Mouse (Mus musculus): ENCODE results near the gene Plppr3. TPM values are rescaled to one million over a fixed set of nuclear protein-coding genes. Genes with fewer than 3 reads are reported as not detected.

Plppr3 gene
- 2.6 TPM for polyA plus RNA-seq (2015; fragmentation: Illumina TruSeq; extraction: RNeasy Lipid Tissue Mini Kit (QIAGEN cat#74804); ENCODE audit: insufficient read depth, low read depth, low replicate concordance)

DNA sequence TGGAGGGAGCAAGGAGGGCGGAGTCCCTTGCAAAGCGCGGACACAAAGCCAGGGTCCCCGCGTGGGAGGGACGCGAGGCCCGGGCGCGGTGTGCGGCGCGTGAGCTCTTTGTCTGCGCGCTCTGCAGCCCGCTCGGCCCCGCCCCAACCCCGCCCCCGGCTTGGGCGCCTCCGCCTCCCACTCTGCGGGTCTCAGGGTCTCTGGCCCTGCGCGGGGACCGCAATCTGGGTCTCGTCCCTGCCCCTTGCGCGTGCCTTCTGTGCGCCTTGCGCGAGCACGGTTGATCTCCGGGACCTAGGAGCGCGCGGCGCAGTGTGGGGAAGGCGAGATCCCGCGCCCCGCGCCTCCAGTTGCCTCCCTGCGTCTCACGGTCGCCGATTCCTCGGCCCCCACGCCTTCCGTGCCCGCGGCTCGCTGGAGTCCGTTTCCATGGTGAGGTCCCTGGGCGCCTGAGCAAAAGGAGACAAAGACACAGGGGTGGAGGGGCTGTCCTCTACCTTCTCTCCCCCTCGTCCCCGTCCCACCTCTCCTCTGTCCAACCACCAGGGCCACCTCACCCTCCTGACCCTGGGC is at the start of gene Plppr3, which contains the start of gene Prtn3:
Gene Plppr3, minus strand, starts transcription at position 345 of the 573 bp plus-strand sequence.
Gene Prtn3, plus strand, starts transcription at position 187 of the 573 bp plus-strand sequence.

DNA sequence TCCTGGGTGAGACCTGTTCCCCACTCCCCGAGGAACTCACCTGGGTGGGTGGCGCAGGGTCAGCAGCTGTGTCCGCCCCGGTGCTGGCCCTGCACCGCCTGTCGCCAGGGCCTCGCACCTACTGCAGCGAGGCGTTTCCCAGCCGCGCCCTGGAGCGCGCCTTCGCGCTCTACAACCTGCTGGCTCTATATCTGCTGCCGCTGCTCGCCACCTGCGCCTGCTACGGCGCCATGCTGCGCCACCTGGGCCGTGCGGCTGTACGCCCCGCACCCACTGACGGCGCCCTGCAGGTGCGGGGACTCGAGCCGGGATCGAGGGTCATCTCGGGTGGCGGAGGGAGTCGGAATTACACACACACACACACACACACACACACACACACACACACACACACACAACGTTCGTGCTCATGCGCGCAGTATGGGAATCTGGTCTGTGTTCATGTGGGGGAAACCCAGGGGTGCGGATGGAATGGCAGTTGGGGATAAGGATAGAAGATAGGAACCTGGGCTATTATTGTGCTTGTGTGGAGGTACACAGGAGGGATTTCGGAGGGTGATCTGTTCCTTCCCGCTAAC is 46.6 kb upstream of the Plppr3 start, which contains the start of gene R3hdm4:
Gene R3hdm4, minus strand, starts transcription at position 251 of the 578 bp plus-strand sequence.

DNA sequence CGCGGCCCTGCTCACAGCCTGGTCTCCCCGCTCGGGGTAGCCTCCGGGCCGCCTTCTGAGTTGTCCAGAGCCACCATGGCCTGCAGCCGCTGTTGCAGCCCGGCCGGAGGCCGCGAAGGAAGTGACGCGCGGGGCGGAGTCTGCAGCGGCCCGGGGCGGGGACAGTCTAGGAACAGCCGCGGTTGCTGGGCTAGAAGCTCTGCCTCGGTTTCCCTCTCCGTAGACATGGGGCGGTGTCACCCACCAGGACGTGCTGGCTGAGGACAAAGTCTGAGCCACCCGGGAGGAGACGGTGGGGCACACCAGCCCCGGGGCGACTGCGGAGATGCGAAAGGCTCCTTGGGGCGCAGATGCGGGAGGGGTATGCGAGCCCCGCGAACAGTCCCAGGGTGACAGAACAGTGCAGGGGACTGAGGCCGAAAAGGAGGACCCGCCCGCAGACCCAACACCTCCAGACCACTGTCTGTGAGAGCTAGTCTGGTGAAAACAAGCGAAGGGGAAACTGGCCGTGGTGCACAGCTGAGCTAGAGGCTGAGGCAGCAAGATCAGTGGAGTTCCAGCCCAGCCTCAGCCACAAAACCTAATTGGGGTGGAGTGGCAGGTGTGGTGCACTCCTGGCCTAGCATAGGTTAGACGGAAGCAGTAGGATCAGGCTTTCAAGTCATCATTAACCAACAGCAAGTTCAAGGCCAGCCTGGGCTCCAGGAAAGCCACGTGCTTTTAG is 42.5 kb upstream of the Plppr3 start, which contains the start of gene Kiss1r:
Gene Kiss1r, plus strand, starts transcription at position 164 of the 724 bp plus-strand sequence.

DNA sequence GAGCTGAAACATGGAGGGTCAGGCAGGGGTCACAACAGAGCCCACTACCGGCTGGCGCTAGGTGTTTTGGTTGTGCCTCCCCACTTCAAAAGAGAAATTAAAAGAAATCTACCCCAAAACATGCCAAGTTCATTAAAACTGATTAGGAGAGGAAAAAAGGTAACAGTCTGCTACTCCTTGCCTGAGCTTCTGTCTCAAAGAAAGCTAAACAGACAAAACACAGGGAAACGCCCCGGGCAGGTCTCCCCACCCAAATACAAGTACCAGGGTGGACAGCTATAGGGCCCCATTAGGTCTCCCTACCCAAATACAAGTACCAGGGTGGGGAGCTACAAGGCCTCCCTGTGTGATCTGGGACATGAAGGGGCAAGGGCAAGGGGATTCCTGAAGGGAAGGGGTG is 36.1 kb upstream of the Plppr3 start, which contains the start of gene Gm26602:
Gene Gm26602, plus strand, starts transcription at position 301 of the 400 bp plus-strand sequence.

DNA sequence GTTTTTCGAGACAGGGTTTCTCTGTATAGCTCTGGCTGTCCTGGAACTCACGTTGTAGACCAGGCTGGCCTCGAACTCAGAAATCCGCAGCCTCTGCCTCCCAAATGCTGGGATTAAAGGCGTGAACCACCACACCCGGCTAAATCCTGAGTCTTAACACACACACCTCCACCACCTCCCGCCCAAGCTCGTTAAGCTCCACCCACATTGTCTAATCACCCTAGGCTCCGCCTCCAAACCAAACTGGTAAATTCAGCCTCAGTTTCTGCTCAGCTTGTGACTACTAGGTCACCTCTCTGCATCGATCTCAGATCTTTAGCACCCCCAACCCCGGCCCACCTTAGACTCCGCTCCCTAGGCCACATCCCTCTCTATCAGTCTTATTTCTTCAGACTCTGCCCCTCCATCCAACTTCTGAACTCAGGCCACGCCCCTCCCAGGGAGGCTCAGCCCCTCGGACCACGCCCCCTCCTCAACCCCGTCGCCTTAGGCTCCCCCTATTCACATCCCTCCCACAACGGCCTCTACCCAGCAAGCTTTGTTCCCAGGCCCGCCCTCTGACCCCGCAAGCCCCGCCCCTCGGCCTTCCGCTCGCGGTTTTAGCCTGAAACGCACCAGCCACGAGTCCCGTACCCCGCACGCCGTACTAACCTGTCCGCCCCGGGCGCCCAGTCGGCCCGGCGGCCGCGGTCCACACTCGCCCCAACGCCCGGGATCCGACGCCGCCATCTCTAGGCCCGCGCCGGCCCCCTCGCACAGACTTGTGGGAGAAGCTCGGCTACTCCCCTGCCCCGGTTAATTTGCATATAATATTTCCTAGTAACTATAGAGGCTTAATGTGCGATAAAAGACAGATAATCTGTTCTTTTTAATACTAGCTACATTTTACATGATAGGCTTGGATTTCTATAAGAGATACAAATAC is 34.0 kb upstream of the Plppr3 start, which contains the start of gene Med16:
Gene Med16, minus strand, starts transcription at position 757 of the 925 bp plus-strand sequence.

DNA sequence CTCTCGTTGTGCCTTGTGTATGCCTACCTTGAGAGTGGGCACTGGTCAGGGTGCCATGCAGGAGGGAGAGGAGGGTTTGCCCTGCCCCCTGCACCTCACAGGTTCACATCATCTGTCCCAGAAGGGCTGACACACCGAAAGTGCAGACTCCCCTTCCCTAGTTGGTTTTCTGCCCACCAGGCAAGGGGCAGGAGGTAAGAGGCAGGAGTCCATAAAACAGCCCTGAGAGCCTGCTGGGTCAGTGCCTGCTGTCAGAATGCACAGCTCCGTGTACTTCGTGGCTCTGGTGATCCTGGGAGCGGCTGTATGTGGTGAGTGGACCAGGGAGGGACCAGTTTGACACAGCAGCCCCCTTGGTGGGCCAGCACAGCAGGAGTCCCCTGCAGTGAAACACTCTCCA is 16.2 kb upstream of the Plppr3 start, which contains the start of gene Cfd:
Gene Cfd, plus strand, starts transcription at position 184 of the 400 bp plus-strand sequence.

DNA sequence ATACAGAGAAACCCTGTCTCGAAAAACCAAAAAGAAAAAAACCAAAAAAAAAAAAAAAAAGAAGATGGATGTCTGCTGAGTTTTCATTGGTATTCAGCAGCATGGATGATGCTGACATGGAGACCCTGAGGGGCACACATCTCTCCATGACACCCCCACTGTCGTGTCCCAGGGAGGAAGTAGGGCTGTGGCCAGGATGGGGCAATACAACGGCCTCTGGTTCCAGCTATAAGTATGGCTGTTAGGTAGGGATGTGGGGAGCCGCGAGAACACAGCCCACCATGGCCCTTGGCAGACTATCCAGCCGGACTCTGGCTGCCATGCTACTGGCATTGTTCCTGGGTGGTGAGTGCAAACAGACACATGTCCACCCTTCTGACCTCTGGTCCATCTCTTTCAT is 11.6 kb upstream of the Plppr3 start, which contains the start of gene Elane:
Gene Elane, plus strand, starts transcription at position 194 of the 400 bp plus-strand sequence.

DNA sequence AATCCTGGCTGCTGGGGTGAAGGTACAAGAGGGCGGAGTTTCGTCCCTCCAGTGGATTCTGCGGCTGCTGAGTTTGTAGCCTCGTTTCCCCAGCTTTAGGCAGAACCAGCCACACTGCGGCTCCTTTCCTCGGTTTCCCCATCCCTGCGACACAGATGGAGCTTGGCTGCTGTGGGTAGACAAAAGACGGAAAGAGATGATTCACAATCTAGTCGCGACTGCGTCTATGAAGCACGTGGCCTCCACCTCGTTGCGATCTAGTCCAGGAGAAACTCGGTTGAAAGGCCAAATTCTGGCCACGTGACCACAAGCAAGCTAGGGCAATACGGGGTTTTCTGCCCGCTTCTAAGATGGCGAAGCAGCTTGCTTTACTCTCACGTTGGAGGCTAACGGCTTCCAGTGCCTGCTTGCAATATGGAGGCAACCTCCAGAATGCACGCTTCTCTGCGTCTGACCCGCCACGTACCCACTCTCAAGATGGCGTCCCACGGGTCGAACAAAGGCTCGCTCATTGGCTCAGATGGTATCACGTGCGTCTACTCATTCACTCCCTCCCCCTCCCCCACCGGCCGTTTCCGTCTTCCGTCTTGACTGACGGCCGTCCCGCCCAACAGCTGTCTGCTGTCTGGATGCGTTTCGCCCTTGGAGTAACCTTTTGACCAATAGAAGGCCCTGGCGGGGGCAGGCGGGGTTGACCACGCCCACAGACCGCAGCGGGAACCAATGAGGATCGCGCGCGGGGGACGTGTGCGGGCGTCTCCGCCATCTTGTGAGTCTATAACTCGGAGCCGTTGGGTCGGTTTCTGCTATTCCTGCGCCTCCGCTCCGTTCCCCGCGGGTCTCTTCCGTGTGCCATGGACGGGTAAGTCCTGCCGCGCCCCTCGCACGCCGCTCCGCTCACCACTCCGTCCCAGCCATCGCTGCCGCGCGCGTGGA is 20.3 kb downstream of the Plppr3 start, which contains the start of gene Ptbp1:
Gene Ptbp1, plus strand, starts transcription at position 568 of the 936 bp plus-strand sequence.

DNA sequence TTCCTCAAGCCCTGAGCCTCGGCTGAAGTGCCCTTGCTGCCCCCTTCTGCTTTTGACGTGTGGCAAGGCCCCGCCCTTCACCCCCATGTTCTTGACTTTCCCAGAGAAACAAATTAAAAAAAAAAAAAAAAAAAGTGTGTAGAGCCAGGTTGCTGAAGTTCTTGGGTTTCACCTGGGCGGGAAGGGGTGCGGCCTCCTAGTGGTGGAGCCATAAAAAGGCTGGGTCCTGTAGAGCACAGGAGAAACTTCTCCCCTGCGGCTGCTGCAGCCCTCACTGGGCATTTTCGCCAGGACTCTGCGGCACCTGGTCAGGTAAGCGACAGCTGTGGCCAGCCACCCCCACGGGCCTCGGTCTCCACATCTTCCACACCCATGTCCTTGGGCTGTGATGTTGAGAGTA is 53.7 kb downstream of the Plppr3 start, which contains the start of gene Misp:
Gene Misp, plus strand, starts transcription at position 208 of the 400 bp plus-strand sequence.

Other genes starting within 250 kb of the Plppr3 start
- gene Shc2, start 236.7 kb downstream of the Plppr3 start, polyA plus RNA-seq (2015; fragmentation: Illumina TruSeq; extraction: RNeasy Lipid Tissue Mini Kit (QIAGEN cat#74804); ENCODE audit: insufficient read depth, low read depth, low replicate concordance), result 3.3 TPM
- gene Odf3l2, start 228.9 kb downstream of the Plppr3 start, polyA plus RNA-seq (2015; fragmentation: Illumina TruSeq; extraction: RNeasy Lipid Tissue Mini Kit (QIAGEN cat#74804); ENCODE audit: insufficient read depth, low read depth, low replicate concordance), result not detected
- not detected for gene Madcam1, start 210.1 kb downstream of the Plppr3 start, polyA plus RNA-seq (2015; fragmentation: Illumina TruSeq; extraction: RNeasy Lipid Tissue Mini Kit (QIAGEN cat#74804); ENCODE audit: insufficient read depth, low read depth, low replicate concordance)
- gene Tpgs1, start 205.3 kb downstream of the Plppr3 start, polyA plus RNA-seq (2015; fragmentation: Illumina TruSeq; extraction: RNeasy Lipid Tissue Mini Kit (QIAGEN cat#74804); ENCODE audit: insufficient read depth, low read depth, low replicate concordance), result 4.6 TPM
- 47.7 TPM for gene Cdc34, start 192.4 kb downstream of the Plppr3 start, polyA plus RNA-seq (2015; fragmentation: Illumina TruSeq; extraction: RNeasy Lipid Tissue Mini Kit (QIAGEN cat#74804); ENCODE audit: insufficient read depth, low read depth, low replicate concordance)
- gene Gzmm, start 185.6 kb downstream of the Plppr3 start, polyA plus RNA-seq (2015; fragmentation: Illumina TruSeq; extraction: RNeasy Lipid Tissue Mini Kit (QIAGEN cat#74804); ENCODE audit: insufficient read depth, low read depth, low replicate concordance), result 0.74 TPM
- 168 TPM for gene Bsg, start 170.1 kb downstream of the Plppr3 start, polyA plus RNA-seq (2015; fragmentation: Illumina TruSeq; extraction: RNeasy Lipid Tissue Mini Kit (QIAGEN cat#74804); ENCODE audit: insufficient read depth, low read depth, low replicate concordance)
- 0.83 TPM for gene Hcn2, start 158.0 kb downstream of the Plppr3 start, polyA plus RNA-seq (2015; fragmentation: Illumina TruSeq; extraction: RNeasy Lipid Tissue Mini Kit (QIAGEN cat#74804); ENCODE audit: insufficient read depth, low read depth, low replicate concordance)
- gene Polrmt, start 128.1 kb downstream of the Plppr3 start, polyA plus RNA-seq (2015; fragmentation: Illumina TruSeq; extraction: RNeasy Lipid Tissue Mini Kit (QIAGEN cat#74804); ENCODE audit: insufficient read depth, low read depth, low replicate concordance), result 29.7 TPM
- gene Fgf22, start 119.6 kb downstream of the Plppr3 start, polyA plus RNA-seq (2015; fragmentation: Illumina TruSeq; extraction: RNeasy Lipid Tissue Mini Kit (QIAGEN cat#74804); ENCODE audit: insufficient read depth, low read depth, low replicate concordance), result not detected
- gene Rnf126, start 107.7 kb downstream of the Plppr3 start, polyA plus RNA-seq (2015; fragmentation: Illumina TruSeq; extraction: RNeasy Lipid Tissue Mini Kit (QIAGEN cat#74804); ENCODE audit: insufficient read depth, low read depth, low replicate concordance), result 22.3 TPM
- gene Fstl3, start 97.4 kb downstream of the Plppr3 start, polyA plus RNA-seq (2015; fragmentation: Illumina TruSeq; extraction: RNeasy Lipid Tissue Mini Kit (QIAGEN cat#74804); ENCODE audit: insufficient read depth, low read depth, low replicate concordance), result 7.2 TPM
- gene Prss57, start 83.7 kb downstream of the Plppr3 start, polyA plus RNA-seq (2015; fragmentation: Illumina TruSeq; extraction: RNeasy Lipid Tissue Mini Kit (QIAGEN cat#74804); ENCODE audit: insufficient read depth, low read depth, low replicate concordance), result not detected
- 13.2 TPM for gene Palm, start 81.1 kb downstream of the Plppr3 start, polyA plus RNA-seq (2015; fragmentation: Illumina TruSeq; extraction: RNeasy Lipid Tissue Mini Kit (QIAGEN cat#74804); ENCODE audit: insufficient read depth, low read depth, low replicate concordance)
- gene Misp, start 53.6 kb downstream of the Plppr3 start, polyA plus RNA-seq (2015; fragmentation: Illumina TruSeq; extraction: RNeasy Lipid Tissue Mini Kit (QIAGEN cat#74804); ENCODE audit: insufficient read depth, low read depth, low replicate concordance), result 1.3 TPM
- gene Ptbp1, start 20.2 kb downstream of the Plppr3 start, polyA plus RNA-seq (2015; fragmentation: Illumina TruSeq; extraction: RNeasy Lipid Tissue Mini Kit (QIAGEN cat#74804); ENCODE audit: insufficient read depth, low read depth, low replicate concordance), result 39.5 TPM
- 1.1 TPM for gene Prtn3, start 158 bp downstream of the Plppr3 start, polyA plus RNA-seq (2015; fragmentation: Illumina TruSeq; extraction: RNeasy Lipid Tissue Mini Kit (QIAGEN cat#74804); ENCODE audit: insufficient read depth, low read depth, low replicate concordance)
- not detected for gene Elane, start 11.6 kb upstream of the Plppr3 start, polyA plus RNA-seq (2015; fragmentation: Illumina TruSeq; extraction: RNeasy Lipid Tissue Mini Kit (QIAGEN cat#74804); ENCODE audit: insufficient read depth, low read depth, low replicate concordance)
- gene Cfd, start 16.2 kb upstream of the Plppr3 start, polyA plus RNA-seq (2015; fragmentation: Illumina TruSeq; extraction: RNeasy Lipid Tissue Mini Kit (QIAGEN cat#74804); ENCODE audit: insufficient read depth, low read depth, low replicate concordance), result 168 TPM
- 4.0 TPM for gene Med16, start 34.3 kb upstream of the Plppr3 start, polyA plus RNA-seq (2015; fragmentation: Illumina TruSeq; extraction: RNeasy Lipid Tissue Mini Kit (QIAGEN cat#74804); ENCODE audit: insufficient read depth, low read depth, low replicate concordance)
- gene Gm26602, start 36.2 kb upstream of the Plppr3 start, polyA plus RNA-seq (2015; fragmentation: Illumina TruSeq; extraction: RNeasy Lipid Tissue Mini Kit (QIAGEN cat#74804); ENCODE audit: insufficient read depth, low read depth, low replicate concordance), result not detected
- not detected for gene Kiss1r, start 42.3 kb upstream of the Plppr3 start, polyA plus RNA-seq (2015; fragmentation: Illumina TruSeq; extraction: RNeasy Lipid Tissue Mini Kit (QIAGEN cat#74804); ENCODE audit: insufficient read depth, low read depth, low replicate concordance)
- 19.0 TPM for gene R3hdm4, start 46.6 kb upstream of the Plppr3 start, polyA plus RNA-seq (2015; fragmentation: Illumina TruSeq; extraction: RNeasy Lipid Tissue Mini Kit (QIAGEN cat#74804); ENCODE audit: insufficient read depth, low read depth, low replicate concordance)
- 1.0 TPM for gene Arid3a, start 52.4 kb upstream of the Plppr3 start, polyA plus RNA-seq (2015; fragmentation: Illumina TruSeq; extraction: RNeasy Lipid Tissue Mini Kit (QIAGEN cat#74804); ENCODE audit: insufficient read depth, low read depth, low replicate concordance)
- 6.9 TPM for gene Wdr18, start 85.5 kb upstream of the Plppr3 start, polyA plus RNA-seq (2015; fragmentation: Illumina TruSeq; extraction: RNeasy Lipid Tissue Mini Kit (QIAGEN cat#74804); ENCODE audit: insufficient read depth, low read depth, low replicate concordance)
- gene Grin3b, start 96.1 kb upstream of the Plppr3 start, polyA plus RNA-seq (2015; fragmentation: Illumina TruSeq; extraction: RNeasy Lipid Tissue Mini Kit (QIAGEN cat#74804); ENCODE audit: insufficient read depth, low read depth, low replicate concordance), result not detected
- gene Tmem259, start 109.7 kb upstream of the Plppr3 start, polyA plus RNA-seq (2015; fragmentation: Illumina TruSeq; extraction: RNeasy Lipid Tissue Mini Kit (QIAGEN cat#74804); ENCODE audit: insufficient read depth, low read depth, low replicate concordance), result 36.8 TPM
- gene Cnn2, start 114.0 kb upstream of the Plppr3 start, polyA plus RNA-seq (2015; fragmentation: Illumina TruSeq; extraction: RNeasy Lipid Tissue Mini Kit (QIAGEN cat#74804); ENCODE audit: insufficient read depth, low read depth, low replicate concordance), result 13.6 TPM
- gene Abca7, start 121.9 kb upstream of the Plppr3 start, polyA plus RNA-seq (2015; fragmentation: Illumina TruSeq; extraction: RNeasy Lipid Tissue Mini Kit (QIAGEN cat#74804); ENCODE audit: insufficient read depth, low read depth, low replicate concordance), result 6.0 TPM
- 4.5 TPM for gene Arhgap45, start 142.0 kb upstream of the Plppr3 start, polyA plus RNA-seq (2015; fragmentation: Illumina TruSeq; extraction: RNeasy Lipid Tissue Mini Kit (QIAGEN cat#74804); ENCODE audit: insufficient read depth, low read depth, low replicate concordance)
- gene Polr2e, start 165.2 kb upstream of the Plppr3 start, polyA plus RNA-seq (2015; fragmentation: Illumina TruSeq; extraction: RNeasy Lipid Tissue Mini Kit (QIAGEN cat#74804); ENCODE audit: insufficient read depth, low read depth, low replicate concordance), result 33.6 TPM
- 266 TPM for gene Gpx4, start 172.5 kb upstream of the Plppr3 start, polyA plus RNA-seq (2015; fragmentation: Illumina TruSeq; extraction: RNeasy Lipid Tissue Mini Kit (QIAGEN cat#74804); ENCODE audit: insufficient read depth, low read depth, low replicate concordance)
- gene Sbno2, start 230.9 kb upstream of the Plppr3 start, polyA plus RNA-seq (2015; fragmentation: Illumina TruSeq; extraction: RNeasy Lipid Tissue Mini Kit (QIAGEN cat#74804); ENCODE audit: insufficient read depth, low read depth, low replicate concordance), result 6.5 TPM
- gene Stk11, start 241.2 kb upstream of the Plppr3 start, polyA plus RNA-seq (2015; fragmentation: Illumina TruSeq; extraction: RNeasy Lipid Tissue Mini Kit (QIAGEN cat#74804); ENCODE audit: insufficient read depth, low read depth, low replicate concordance), result 77.4 TPM

All from pancreas, adult 10 weeks (tissue).